Mouse (Mus musculus) hindbrain, embryonic 11.5 days (tissue): ENCODE measurements around the gene Dusp15. TPM values are rescaled to one million over a fixed set of nuclear protein-coding genes. Genes with fewer than 3 reads are reported as not detected.
A peak's percentile ranks its signal among the peaks of the same experiment; 100 is the strongest.

Experiments
- ATAC-seq: fragments of 200-750 bp; cut with Nextera tagmentation; 2 replicates; pipeline ENCODE4 v1.8.0; 2017; ENCODE audit warnings: mild to moderate bottlenecking, moderate TSS enrichment, moderate library complexity; ENCODE audit not compliant: low FRiP score
- DNase-seq: peaks from one replicate; pipeline ENCODE4 v3.0.0-alpha.2; 2015; ENCODE audit warnings: low spot score
- H3K27ac ChIP-seq: fragments of 300-500 bp; sonication (generic); 2 replicates; pipeline ENCODE4 v1.5.1; 2014; ENCODE audit warnings: mild to moderate bottlenecking, low read depth, low read length
- H3K27me3 ChIP-seq: fragments of 300-500 bp; sonication (generic); 2 replicates; pipeline ENCODE4 v1.6.1; 2014; ENCODE audit warnings: mild to moderate bottlenecking, low read length, moderate library complexity, mixed read lengths; ENCODE audit not compliant: control insufficient read depth, insufficient read depth
- H3K36me3 ChIP-seq: fragments of 300-500 bp; sonication (generic); 2 replicates; pipeline ENCODE4 v1.6.1; 2014; ENCODE audit warnings: mild to moderate bottlenecking, low read length, moderate library complexity, mixed read lengths; ENCODE audit not compliant: control insufficient read depth, insufficient read depth
- H3K4me1 ChIP-seq: fragments of 300-500 bp; sonication (generic); replicated peaks from 2 replicates; pipeline ENCODE4 v1.6.1; 2014; ENCODE audit warnings: low read length, mixed read lengths; ENCODE audit not compliant: control insufficient read depth, insufficient read depth
- H3K4me2 ChIP-seq: fragments of 300-500 bp; sonication (generic); replicated peaks from 2 replicates; pipeline ENCODE4 v1.6.1; 2014; ENCODE audit warnings: mild to moderate bottlenecking, low read depth, low read length
- H3K4me3 ChIP-seq: fragments of 300-500 bp; sonication (generic); 2 replicates; pipeline ENCODE4 v1.5.1; 2014; ENCODE audit warnings: low read depth, low read length
- H3K9ac ChIP-seq: fragments of 300-500 bp; sonication (generic); 2 replicates; pipeline ENCODE4 v1.6.1; 2014; ENCODE audit warnings: low read depth, low read length
- H3K9me3 ChIP-seq: fragments of 300-500 bp; sonication (generic); 2 replicates; pipeline ENCODE4 v1.6.1; 2016; ENCODE audit warnings: low read length; ENCODE audit not compliant: control insufficient read depth
- WGBS: fragments of 180-500 bp; shearing (Covaris S2); extraction: QIAGEN DNeasy Blood & Tissue Kit; methylation state at CpG from one replicate; pipeline ENCODE4 v1.1.7; 2014; 5-methylcytosine and 5-hydroxymethylcytosine counted together
- polyA plus RNA-seq: library from polyadenylated mRNA; unstranded; fragments of >200 nt; fragmentation: Nextera tagmentation; extraction: Ambion mirVana; gene quantifications from 2 replicates; pipeline ENCODE4 v1.2.1, GENCODE M21; 2014

The Dusp15 gene
- polyA plus RNA-seq = 1.4 and 2.3 TPM in 2 replicates

DNA sequence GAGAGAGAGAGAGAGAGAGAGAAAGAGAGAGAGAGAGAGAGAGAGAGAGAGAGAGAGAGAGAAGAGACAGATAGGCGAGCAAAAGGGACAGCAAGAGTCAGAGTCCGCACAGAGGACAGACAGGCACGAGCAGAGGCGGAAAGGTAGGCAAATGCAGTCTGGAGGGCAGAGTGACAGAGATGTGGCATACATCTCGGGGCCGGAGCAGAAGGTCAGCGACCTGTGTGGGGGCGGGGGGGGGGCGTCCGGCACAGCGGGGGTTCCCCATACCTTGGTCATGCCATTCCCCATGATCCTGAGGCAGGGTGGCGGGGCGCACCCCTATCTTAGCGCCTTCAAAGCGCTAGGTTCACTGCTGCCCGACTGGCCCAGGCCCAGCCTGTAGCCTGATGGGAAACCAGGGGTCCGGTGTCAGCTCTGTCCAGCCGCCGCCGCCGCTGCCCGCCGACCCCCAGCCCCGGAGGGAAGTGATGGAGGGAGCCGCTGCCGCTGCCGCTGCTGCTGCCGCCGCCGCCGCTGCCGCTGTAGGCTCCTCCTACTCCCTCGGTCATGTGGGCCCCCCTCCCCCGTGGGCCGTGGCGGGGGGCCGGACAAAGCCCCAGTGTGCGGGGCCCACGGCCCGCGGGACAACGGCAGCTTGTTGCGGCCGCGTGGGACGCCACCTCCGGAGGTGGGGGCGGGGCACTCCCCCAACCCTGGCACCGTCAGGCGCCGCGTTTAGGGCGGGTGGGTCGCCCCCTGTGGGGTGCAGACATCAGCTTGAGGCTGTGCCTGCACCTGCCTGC lies at the start of gene Dusp15:
Dusp15 (minus strand) TSS at position 634 of the 785 bp plus-strand sequence.
- peak within 1 kb of the TSS; percentile 67 for H3K4me3 ChIP-seq
- H3K4me2 ChIP-seq = peak within 1 kb of the TSS; percentile 95
- DNase-seq (peak; percentile 66), ATAC-seq (peak; percentile 74)
- H3K27me3 ChIP-seq = peaks cover 13% of the 10 kb centered on the region
- WGBS = under 1% methylated on average over 50 of the region's 54 CpGs
- H3K9ac ChIP-seq = peak within 1 kb of the TSS; percentile 79
- no peaks in the 10 kb centered on the region for H3K9me3 ChIP-seq
- H3K4me1 ChIP-seq = peaks cover 6% of the 10 kb centered on the region; the same call in 1 of the 2 replicates
- H3K27ac ChIP-seq = peak within 1 kb of the TSS; percentile 53; the same call in 1 of the 2 replicates
- H3K36me3 ChIP-seq = no peaks in the 10 kb centered on the region

DNA sequence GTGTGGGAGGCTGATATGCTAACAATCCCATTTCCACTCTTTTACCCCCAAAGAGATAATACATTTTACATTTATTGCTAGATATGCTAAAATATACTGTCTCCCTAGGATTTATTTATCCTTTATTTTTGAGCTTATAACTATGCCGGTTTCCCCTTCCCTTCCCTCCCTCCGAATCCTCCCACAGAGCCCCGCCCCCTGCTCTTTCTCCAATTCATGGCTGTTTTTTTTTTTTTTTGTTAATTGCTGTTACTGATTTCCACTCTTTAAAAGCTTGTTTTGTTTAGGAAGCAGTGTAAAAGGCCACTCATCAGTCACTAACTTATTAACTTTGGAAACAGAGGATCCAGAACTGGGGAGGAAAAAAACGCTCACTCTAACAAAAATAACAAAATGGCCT lies 45.5 kb upstream of the Dusp15 start:
- Histone ChIP-seq H3K4me3 (no peak overlapping the region), H3K9ac (no peak overlapping the region), H3K4me2 (no peak overlapping the region), H3K27me3 (no peaks in the 10 kb centered on the region), H3K4me1 (no peaks in the 10 kb centered on the region), H3K36me3 (no peaks in the 10 kb centered on the region), H3K9me3 (no peaks in the 10 kb centered on the region), H3K27ac (no peak overlapping the region)
- no peak for ATAC-seq
- no peak for DNase-seq
- whole genome bisulfite sequencing = 71% methylated on average over 4 of the region's 4 CpGs

DNA sequence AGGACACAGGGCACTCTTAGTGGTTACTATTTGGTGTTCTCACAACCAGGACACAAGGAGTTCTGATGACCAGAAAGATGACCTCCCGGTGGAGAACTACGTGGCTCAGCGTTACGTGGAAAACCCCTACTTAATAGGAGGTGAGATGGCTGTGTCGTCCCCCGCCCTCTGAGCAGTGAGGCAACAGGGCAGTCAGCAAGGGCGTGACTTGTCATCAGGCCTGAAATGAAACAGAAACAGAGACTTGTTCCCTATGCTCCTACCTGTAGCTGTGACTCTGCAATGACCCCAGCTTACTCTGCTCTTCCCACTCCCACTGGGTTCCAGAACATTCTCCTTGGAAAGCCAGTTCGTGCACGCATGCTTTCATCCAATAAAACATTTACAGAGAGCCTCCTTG lies 40.0 kb upstream of the Dusp15 start:
- H3K4me1 ChIP-seq = no peaks in the 10 kb centered on the region
- WGBS = 88% methylated on average over 9 of the region's 9 CpGs
- no peak overlapping the region for H3K27ac ChIP-seq
- H3K27me3 ChIP-seq = no peaks in the 10 kb centered on the region
- no peaks in the 10 kb centered on the region for H3K9me3 ChIP-seq
- no peak overlapping the region for H3K9ac ChIP-seq
- H3K36me3 ChIP-seq = no peaks in the 10 kb centered on the region
- ATAC-seq (no peak), DNase-seq (no peak)
- no peak overlapping the region for H3K4me3 ChIP-seq
- no peak overlapping the region for H3K4me2 ChIP-seq

DNA sequence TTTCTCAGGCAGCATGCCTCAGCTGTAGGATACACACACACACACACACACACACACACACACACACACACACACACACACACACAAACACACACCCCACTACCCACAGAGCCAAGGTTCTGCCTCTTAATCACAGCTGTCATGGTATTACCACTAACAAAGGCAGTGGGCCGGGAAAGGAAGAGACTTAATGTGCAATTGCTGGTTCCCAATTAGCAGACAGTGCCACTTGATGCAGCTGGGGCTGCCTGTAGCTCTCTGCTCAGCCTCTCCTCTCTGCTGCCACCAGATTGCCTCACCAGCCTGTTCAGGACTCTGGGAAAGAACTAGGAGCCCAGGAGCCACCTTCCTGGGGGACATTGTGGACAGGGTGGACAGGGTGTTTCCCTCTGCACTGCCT lies 34.1 kb upstream of the Dusp15 start:
- WGBS = 8% methylated on average over 1 of the region's 1 CpGs
- Histone ChIP-seq H3K27me3 (no peaks in the 10 kb centered on the region), H3K36me3 (no peaks in the 10 kb centered on the region), H3K9me3 (no peaks in the 10 kb centered on the region), H3K9ac (no peak overlapping the region), H3K4me2 (no peak overlapping the region), H3K4me3 (no peak overlapping the region), H3K4me1 (no peaks in the 10 kb centered on the region), H3K27ac (no peak overlapping the region)
- peak; percentile 13 for DNase-seq
- no peak for ATAC-seq

DNA sequence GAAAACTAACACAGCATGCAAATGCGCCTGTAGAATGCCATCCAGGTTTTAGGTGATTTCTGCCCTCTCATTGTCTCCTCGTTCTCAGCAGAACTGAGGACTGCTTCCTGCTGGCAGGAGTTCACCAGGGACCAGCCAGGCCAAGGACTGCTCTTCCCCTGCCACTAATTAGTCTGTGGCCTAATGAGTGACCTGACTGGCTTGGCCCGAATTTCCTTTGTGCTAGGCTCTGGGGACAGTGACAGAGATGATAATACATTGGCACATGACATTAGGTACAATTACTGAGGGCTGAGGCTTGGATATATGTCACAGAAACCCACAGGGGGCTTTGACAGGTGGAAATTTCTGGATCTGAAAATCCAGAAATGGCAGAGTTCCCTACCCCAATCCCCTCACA lies 25.5 kb upstream of the Dusp15 start:
- H3K27ac ChIP-seq = no peak overlapping the region
- 74% methylated on average over 3 of the region's 3 CpGs for WGBS
- H3K36me3 ChIP-seq = no peaks in the 10 kb centered on the region
- H3K4me3 ChIP-seq = no peak overlapping the region
- H3K9me3 ChIP-seq = no peaks in the 10 kb centered on the region
- ATAC-seq (no peak), DNase-seq (no peak)
- no peak overlapping the region for H3K9ac ChIP-seq
- H3K27me3 ChIP-seq = no peaks in the 10 kb centered on the region
- H3K4me2 ChIP-seq = no peak overlapping the region
- no peaks in the 10 kb centered on the region for H3K4me1 ChIP-seq

DNA sequence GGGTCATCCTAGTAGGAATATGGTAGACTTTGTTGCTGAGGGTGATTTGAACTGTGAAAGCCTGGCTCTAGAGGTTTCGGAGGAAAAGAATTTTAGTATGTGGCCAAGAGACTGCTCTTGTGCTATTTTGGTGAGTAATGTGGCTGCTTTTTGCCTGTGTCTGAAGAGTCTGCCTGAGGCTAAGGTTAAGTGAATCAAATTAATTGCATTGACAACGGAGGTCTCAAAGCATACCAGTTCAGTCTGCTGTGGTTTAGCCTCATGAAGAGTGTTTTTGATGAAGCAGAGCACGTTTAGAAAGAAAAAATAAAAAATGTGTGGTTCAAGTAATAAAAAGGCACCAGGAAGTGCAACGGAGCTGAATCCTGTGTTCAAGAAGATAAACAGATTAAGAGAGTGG lies 14.1 kb upstream of the Dusp15 start:
- H3K4me1 ChIP-seq = no peaks in the 10 kb centered on the region
- DNase-seq (no peak), ATAC-seq (no peak)
- no peaks in the 10 kb centered on the region for H3K36me3 ChIP-seq
- no peaks in the 10 kb centered on the region for H3K9me3 ChIP-seq
- 83% methylated on average over 4 of the region's 4 CpGs for WGBS
- H3K4me2 ChIP-seq = no peak overlapping the region
- no peak overlapping the region for H3K9ac ChIP-seq
- H3K4me3 ChIP-seq = no peak overlapping the region
- H3K27me3 ChIP-seq = no peaks in the 10 kb centered on the region
- H3K27ac ChIP-seq = no peak overlapping the region

DNA sequence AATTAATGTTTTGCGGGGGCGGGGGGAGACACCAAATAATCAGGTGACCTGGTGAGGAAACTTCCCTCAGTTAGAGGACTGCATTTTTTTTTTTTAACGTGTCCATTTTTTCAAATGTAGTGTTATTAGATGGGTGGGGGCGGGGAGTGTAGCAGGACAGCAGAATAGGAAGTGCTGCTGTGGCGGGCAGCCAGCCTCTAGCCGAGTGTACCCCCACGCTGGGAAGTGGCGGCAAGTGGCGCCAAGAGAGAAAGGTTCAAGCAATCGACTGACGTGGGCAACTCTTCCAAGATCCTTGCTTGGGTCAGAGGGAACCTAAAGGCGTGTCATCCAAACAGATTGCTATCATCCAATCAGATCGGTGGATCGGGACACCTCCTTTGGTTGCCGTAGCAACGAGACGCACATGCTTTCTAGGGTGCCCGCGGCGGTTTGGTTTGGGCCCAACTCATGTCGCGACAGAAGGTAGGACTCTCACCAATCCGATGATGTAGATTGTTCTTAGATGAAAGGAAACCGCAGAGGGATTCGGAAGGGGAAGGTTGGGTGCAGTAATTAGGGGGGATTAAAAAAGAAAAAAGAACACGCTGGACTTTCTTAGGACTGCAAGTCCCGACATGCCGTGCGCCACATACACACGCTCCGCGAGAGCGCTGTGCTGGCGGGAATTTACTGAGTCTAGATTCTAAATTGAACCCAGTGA lies 10.7 kb upstream of the Dusp15 start, which contains the start of gene Ttll9:
Ttll9 (plus strand) TSS at position 395 of the 703 bp plus-strand sequence.
- Histone ChIP-seq H3K36me3 (no peaks in the 10 kb centered on the region), H3K4me2 (peak within 1 kb of the TSS; percentile 62), H3K27ac (no peak within 1 kb of the TSS), H3K9ac (peak within 1 kb of the TSS; percentile 48; the same call in 1 of the 2 replicates), H3K4me1 (no peaks in the 10 kb centered on the region), H3K4me3 (peak within 1 kb of the TSS; percentile 41), H3K27me3 (no peaks in the 10 kb centered on the region), H3K9me3 (no peaks in the 10 kb centered on the region)
- DNase-seq (peak; percentile 88), ATAC-seq (peak; percentile 95)
- 2% methylated on average over 34 of the region's 34 CpGs for WGBS

DNA sequence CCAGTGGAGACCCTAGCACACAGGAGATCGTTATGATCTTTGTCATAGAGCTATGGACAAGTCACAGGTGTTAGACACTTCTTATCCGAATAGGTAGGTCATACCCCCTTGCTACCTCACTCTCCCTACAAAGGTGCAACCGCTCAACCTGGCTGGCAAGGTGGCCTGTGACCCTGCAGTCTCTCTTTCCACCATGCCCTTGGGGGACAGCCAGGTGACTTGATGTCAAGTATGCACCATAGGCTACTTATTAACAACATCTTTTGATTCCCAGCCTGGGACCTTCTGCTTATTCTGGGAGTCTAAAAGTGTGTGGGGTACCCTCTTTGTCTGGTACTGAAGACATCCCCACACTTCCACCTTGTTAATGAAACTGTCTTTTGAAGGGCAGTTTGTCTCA lies 6.6 kb upstream of the Dusp15 start:
- no peaks in the 10 kb centered on the region; the same call in 1 of the 2 replicates for H3K27me3 ChIP-seq
- no peaks in the 10 kb centered on the region for H3K9me3 ChIP-seq
- no peak overlapping the region for H3K27ac ChIP-seq
- no peak overlapping the region for H3K4me2 ChIP-seq
- WGBS = 83% methylated on average over 3 of the region's 3 CpGs
- no peak for ATAC-seq
- H3K4me1 ChIP-seq = no peaks in the 10 kb centered on the region
- H3K9ac ChIP-seq = no peak overlapping the region
- DNase-seq = no peak
- H3K4me3 ChIP-seq = no peak overlapping the region
- no peaks in the 10 kb centered on the region for H3K36me3 ChIP-seq
